Mouse (Mus musculus): ENCODE data around the gene Itgal.
"Not testable (repeated sequence)": the region's sequence is repeated elsewhere in the genome, so short reads cannot be mapped to it uniquely, and the experiment has no call there.

The Itgal gene

GRCm38 (mm10) chr7:127366249-127366648, 70.2 kb downstream of the Itgal start:
- H3K36me3 ChIP-seq (ENCODE audit: control insufficient read depth, insufficient read depth, low read length, poor library complexity, severe bottlenecking): no peaks in the 10 kb centered on the region
- H3K27me3 ChIP-seq (ENCODE audit: control insufficient read depth, insufficient read depth, low read length, poor library complexity, severe bottlenecking): no peaks in the 10 kb centered on the region
- no peak for DNase-seq (ENCODE audit: low read depth, low spot score)

DNA sequence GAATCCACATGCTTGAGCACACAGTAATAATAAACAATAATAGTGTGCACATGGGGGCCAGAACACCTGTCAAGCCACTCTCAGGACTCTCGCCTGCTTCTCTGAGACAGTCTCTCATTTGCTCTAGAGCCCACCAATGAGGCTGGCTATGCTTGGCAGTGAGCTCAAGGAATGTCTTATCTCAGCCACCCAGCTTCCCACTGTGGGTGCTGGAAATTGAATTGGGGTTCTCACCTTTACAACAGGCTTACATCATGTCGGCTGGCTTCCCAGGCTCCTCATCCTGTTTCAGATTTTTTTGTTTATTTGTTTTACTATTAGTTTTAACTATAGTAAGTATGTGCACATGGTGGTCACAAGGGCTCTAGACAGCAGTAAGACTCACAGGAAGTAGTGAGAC, 75.2 kb downstream of the Itgal start:
- H3K36me3 ChIP-seq (ENCODE audit: control insufficient read depth, insufficient read depth, low read length, poor library complexity, severe bottlenecking): no peaks in the 10 kb centered on the region
- DNase-seq (ENCODE audit: low read depth, low spot score): no peak

GRCm38 (mm10) chr7:127371870-127372269, 75.8 kb downstream of the Itgal start:
- not testable (repeated sequence) for H3K27me3 ChIP-seq (ENCODE audit: control insufficient read depth, insufficient read depth, low read length, poor library complexity, severe bottlenecking); DNase-seq (ENCODE audit: low read depth, low spot score); H3K36me3 ChIP-seq (ENCODE audit: control insufficient read depth, insufficient read depth, low read length, poor library complexity, severe bottlenecking)

More for the DNA sequence above, 75.2 kb downstream of the Itgal start:
- H3K27me3 ChIP-seq (ENCODE audit: control insufficient read depth, insufficient read depth, low read length, poor library complexity, severe bottlenecking): no peaks in the 10 kb centered on the region

DNA sequence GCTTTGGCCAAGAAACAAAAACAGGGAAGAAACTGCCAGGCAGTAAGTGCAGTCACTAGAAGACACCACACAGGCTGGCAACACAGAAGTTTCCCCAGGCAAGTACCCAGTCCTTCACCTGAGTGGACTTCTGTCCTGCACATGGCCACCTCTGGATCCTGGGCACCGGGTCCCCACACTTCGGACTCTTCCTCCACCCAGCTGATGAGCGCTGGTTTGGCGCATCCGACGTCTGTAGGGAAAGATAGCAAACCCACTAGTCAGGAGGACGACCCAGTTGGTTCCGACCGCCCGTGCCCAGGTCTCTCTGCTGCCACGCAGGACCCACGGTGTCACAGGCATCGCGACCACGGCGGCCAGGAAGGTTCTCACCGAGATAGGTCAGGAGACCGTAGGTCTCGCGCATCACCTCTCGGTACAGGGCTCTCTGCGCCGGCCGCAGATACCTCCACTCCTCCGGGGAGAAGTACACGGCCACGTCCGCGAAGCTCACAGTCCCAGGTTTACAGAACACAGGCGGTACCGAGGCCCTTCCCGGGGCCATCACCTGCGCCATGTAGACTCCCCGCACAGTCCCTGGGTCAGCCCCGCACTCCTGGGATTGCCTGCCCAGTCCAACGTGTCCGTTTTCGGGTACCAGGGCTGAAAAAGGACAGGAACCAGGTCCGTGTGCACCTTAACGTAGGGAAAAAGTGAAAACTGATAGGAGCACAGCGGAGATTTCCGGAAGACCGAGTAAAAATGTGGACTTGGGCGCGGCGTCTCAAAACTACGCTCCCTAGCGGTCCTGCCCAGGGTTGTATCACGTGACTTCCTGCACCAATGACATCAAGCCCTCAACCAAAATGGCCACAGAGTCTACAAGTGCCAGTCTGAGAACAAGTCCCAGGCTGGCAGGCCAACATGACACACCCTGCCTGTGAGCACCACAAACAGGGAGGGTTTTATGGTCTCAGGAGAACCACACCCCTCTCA, 79.5 kb downstream of the Itgal start, which contains the start of gene Zfp747:
TSS of gene Zfp747 (minus strand) at position 780 of the 975 bp plus-strand sequence.
- peak; percentile 97 for DNase-seq (ENCODE audit: low read depth, low spot score)
- not testable (repeated sequence) for H3K27me3 ChIP-seq (ENCODE audit: control insufficient read depth, insufficient read depth, low read length, poor library complexity, severe bottlenecking); H3K36me3 ChIP-seq (ENCODE audit: control insufficient read depth, insufficient read depth, low read length, poor library complexity, severe bottlenecking)

- no peak for DNase-seq (ENCODE audit: low read depth, low spot score)
- no peaks in the 10 kb centered on the region for H3K36me3 ChIP-seq (ENCODE audit: control insufficient read depth, insufficient read depth, low read length, poor library complexity, severe bottlenecking)
- H3K27me3 ChIP-seq (ENCODE audit: control insufficient read depth, insufficient read depth, low read length, poor library complexity, severe bottlenecking): no peaks in the 10 kb centered on the region
Observed at GRCm38 (mm10) chr7:127378310-127378921, 82.4 kb downstream of the Itgal start.
